Mouse (Mus musculus): ENCODE measurements at regions not wholly inside any gene's neighbourhood (a gene's known extent, or its start where the extent isn't known, plus 50 kb on each side); places are given as distances from the start of the nearest gene placed in this dataset.
A peak's percentile ranks its signal among the peaks of the same experiment; 100 is the strongest.

DNA sequence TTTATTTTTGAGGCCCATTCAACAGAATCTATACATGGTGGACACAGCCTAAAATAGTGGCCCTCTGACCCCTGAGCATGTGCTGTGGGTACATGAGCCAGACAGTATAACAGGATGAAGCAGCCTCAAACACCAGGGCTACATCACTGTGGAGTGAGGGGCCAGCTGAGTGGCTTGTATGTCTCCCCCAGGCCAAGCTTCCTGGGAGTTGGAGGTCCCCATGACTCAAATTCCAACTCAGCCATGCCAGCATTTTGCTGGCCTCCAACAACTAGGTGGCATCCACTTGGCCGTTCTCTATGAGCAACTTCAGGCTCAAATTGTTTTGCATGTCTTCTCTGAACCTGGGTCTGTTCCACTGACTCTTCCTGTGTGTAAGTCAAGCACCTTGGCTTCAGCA, 121.5 kb downstream of the Emx2 start:
- H3K9ac ChIP-seq (ENCODE audit: low read length), result no peak overlapping the region
- H3K4me1 ChIP-seq (replicated peaks; ENCODE audit: control insufficient read depth, insufficient read depth, low read length), result no peaks in the 10 kb centered on the region
- 91% methylated on average over 1 of the region's 1 CpGs for WGBS
- DNase-seq (ENCODE audit: low spot score), result no peak
- no peaks in the 10 kb centered on the region for H3K36me3 ChIP-seq (ENCODE audit: control insufficient read depth, insufficient read depth, low read length)
- H3K27ac ChIP-seq (ENCODE audit: low read depth), result no peak overlapping the region
- ATAC-seq (replicated peaks; ENCODE audit: low FRiP score, low TSS enrichment, low read depth), result no peak
- H3K4me2 ChIP-seq (ENCODE audit: low read length), result no peak overlapping the region
- H3K27me3 ChIP-seq (replicated peaks; ENCODE audit: control insufficient read depth, insufficient read depth, low read length), result no peaks in the 10 kb centered on the region
- no peak overlapping the region for H3K4me3 ChIP-seq (ENCODE audit: low read depth, low read length)
- H3K9me3 ChIP-seq (ENCODE audit: control insufficient read depth, low read length), result no peaks in the 10 kb centered on the region

DNA sequence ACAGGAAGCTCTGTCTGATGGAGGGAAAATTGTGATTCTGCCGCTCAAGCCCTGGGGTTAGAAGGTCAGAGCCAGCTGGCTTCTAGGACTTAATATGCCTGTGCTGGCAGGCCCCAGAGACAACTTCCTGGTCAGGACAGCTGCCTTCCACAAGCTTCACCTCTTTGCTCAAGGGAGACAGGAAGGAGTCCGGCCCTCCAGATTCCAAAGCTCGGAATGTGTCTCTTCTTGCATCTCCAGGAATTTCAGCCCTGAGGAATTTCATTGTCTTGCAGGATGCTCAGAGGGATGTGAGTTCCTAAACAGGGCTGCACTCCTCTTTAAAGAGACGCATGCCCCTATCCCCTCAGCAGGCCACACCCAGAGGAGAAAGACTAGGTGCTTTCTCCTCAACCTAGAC, 127.7 kb downstream of the Emx2 start:
- H3K4me1 ChIP-seq (replicated peaks; ENCODE audit: control insufficient read depth, insufficient read depth, low read length), result 0 out of 2 replicates have a peak, but pooled peaks cover 7% of the 10 kb centered on the region
- H3K27ac ChIP-seq (ENCODE audit: low read depth), result no peak overlapping the region
- H3K4me2 ChIP-seq (ENCODE audit: low read length), result no peak overlapping the region
- H3K36me3 ChIP-seq (ENCODE audit: control insufficient read depth, insufficient read depth, low read length), result no peaks in the 10 kb centered on the region
- no peaks in the 10 kb centered on the region for H3K27me3 ChIP-seq (replicated peaks; ENCODE audit: control insufficient read depth, insufficient read depth, low read length)
- WGBS, result 27% methylated on average over 4 of the region's 4 CpGs
- ATAC-seq (replicated peaks; ENCODE audit: low FRiP score, low TSS enrichment, low read depth) (no peak), DNase-seq (ENCODE audit: low spot score) (no peak)
- no peak overlapping the region for H3K9ac ChIP-seq (ENCODE audit: low read length)
- H3K9me3 ChIP-seq (ENCODE audit: control insufficient read depth, low read length), result no peaks in the 10 kb centered on the region
- no peak overlapping the region for H3K4me3 ChIP-seq (ENCODE audit: low read depth, low read length)

DNA sequence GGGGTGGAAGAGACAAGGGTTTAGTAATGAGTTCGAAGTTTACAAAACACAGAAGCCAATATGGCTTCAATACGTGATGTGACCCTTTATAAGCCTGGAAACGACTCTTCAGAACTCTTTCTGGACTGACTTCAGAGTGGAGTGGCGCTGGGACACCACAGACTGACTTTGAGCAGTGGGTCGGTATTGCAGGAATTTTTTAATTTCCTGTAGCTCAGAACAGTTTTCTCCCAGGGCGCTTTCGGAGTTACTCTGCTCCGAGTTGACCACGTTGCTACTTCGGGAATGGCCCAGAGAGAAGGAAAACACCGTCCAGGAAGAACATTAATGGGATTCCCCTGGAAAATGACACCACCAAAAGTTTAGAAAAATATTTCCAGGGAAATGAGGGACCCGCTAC, 129.1 kb downstream of the Emx2 start:
- WGBS, result 67% methylated on average over 12 of the region's 12 CpGs
- H3K9ac ChIP-seq (ENCODE audit: low read length), result no peak overlapping the region
- no peaks in the 10 kb centered on the region for H3K27me3 ChIP-seq (replicated peaks; ENCODE audit: control insufficient read depth, insufficient read depth, low read length)
- DNase-seq (ENCODE audit: low spot score) (peak; percentile 46), ATAC-seq (replicated peaks; ENCODE audit: low FRiP score, low TSS enrichment, low read depth) (no peak)
- H3K4me1 ChIP-seq (replicated peaks; ENCODE audit: control insufficient read depth, insufficient read depth, low read length), result 0 out of 2 replicates have a peak, but pooled peaks cover 7% of the 10 kb centered on the region
- no peak overlapping the region for H3K4me3 ChIP-seq (ENCODE audit: low read depth, low read length)
- H3K27ac ChIP-seq (ENCODE audit: low read depth), result no peak overlapping the region
- H3K36me3 ChIP-seq (ENCODE audit: control insufficient read depth, insufficient read depth, low read length), result no peaks in the 10 kb centered on the region
- no peak overlapping the region for H3K4me2 ChIP-seq (ENCODE audit: low read length)
- no peaks in the 10 kb centered on the region for H3K9me3 ChIP-seq (ENCODE audit: control insufficient read depth, low read length)

DNA sequence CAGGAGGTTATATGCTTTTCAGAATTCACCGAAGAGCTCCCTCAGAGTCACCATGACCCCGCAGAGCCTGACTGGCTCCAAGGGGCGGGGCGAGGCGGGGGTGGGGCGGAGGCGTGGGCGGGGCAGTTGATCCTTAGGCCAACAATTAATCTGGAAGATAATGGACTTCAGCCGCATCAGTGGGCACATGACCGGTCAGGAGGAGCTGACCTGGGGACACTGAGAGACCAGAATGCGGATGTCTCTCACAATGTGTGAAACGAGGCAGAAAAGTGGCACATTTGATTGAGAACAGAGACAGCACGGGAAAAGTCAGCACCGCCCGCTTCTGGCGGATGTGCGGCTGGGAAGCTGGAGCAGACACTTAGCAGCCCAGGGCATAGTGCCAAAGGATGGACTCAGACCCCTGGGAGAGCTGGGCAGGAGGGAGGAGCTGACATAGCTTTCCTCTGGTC, 129.9 kb downstream of the Emx2 start:
- Histone ChIP-seq H3K4me2 (ENCODE audit: low read length) (peak overlapping the region; percentile 57), H3K27ac (ENCODE audit: low read depth) (no peak overlapping the region), H3K27me3 (replicated peaks; ENCODE audit: control insufficient read depth, insufficient read depth, low read length) (no peaks in the 10 kb centered on the region), H3K4me3 (ENCODE audit: low read depth, low read length) (peak overlapping the region; percentile 31), H3K4me1 (replicated peaks; ENCODE audit: control insufficient read depth, insufficient read depth, low read length) (0 out of 2 replicates have a peak, but pooled peaks cover 7% of the 10 kb centered on the region), H3K9me3 (ENCODE audit: control insufficient read depth, low read length) (no peaks in the 10 kb centered on the region), H3K36me3 (ENCODE audit: control insufficient read depth, insufficient read depth, low read length) (no peaks in the 10 kb centered on the region), H3K9ac (ENCODE audit: low read length) (no peak overlapping the region)
- peak; percentile 73 for DNase-seq (ENCODE audit: low spot score)
- peak; percentile 66 for ATAC-seq (replicated peaks; ENCODE audit: low FRiP score, low TSS enrichment, low read depth)
- 15% methylated on average over 17 of the region's 17 CpGs for WGBS

DNA sequence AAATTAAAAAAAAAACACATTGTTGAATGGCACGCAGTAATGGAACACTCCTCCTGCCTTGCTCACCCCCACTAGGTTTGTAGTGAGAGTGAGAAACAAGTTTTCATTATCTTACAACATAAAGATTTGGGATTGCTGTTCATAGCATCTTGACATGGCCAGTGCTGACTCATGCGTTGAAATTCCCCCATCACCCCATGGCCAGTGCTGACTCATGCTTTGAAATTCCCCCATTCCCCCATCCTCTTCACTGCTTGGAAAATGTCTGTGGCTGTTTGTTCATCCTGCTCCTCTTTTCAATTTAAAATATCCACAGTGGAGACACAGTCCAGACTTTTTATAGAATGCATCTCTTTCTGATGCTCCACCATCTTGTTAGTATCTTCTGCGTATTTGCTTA, 131.8 kb downstream of the Emx2 start:
- H3K9ac ChIP-seq (ENCODE audit: low read length), result no peak overlapping the region
- H3K4me3 ChIP-seq (ENCODE audit: low read depth, low read length), result no peak overlapping the region
- H3K4me1 ChIP-seq (replicated peaks; ENCODE audit: control insufficient read depth, insufficient read depth, low read length), result 0 out of 2 replicates have a peak, but pooled peaks cover 7% of the 10 kb centered on the region
- H3K36me3 ChIP-seq (ENCODE audit: control insufficient read depth, insufficient read depth, low read length), result no peaks in the 10 kb centered on the region
- DNase-seq (ENCODE audit: low spot score) (peak; percentile 13), ATAC-seq (replicated peaks; ENCODE audit: low FRiP score, low TSS enrichment, low read depth) (no peak)
- no peak overlapping the region for H3K27ac ChIP-seq (ENCODE audit: low read depth)
- H3K9me3 ChIP-seq (ENCODE audit: control insufficient read depth, low read length), result no peaks in the 10 kb centered on the region
- no peaks in the 10 kb centered on the region for H3K27me3 ChIP-seq (replicated peaks; ENCODE audit: control insufficient read depth, insufficient read depth, low read length)
- WGBS, result 95% methylated on average over 3 of the region's 3 CpGs
- H3K4me2 ChIP-seq (ENCODE audit: low read length), result no peak overlapping the region

DNA sequence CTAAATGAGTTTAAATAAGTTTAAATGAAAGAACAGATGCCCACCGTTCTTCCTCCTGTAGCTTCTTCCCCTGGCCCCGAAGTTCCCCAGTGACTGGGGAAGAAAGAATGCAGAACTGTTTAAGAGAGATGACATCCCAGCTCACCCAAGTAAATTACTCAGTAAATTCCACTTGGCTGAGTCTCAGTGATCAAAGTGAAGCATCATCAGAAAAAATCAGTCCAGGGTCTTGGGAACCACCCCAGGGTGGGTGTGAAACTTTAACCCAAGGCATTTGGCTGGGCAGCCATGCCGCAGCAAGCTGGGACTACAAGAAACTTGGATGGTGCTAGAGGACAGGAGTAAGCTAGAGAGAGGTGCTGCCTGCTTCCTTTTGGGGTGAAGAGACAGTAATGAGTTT, 133.9 kb downstream of the Emx2 start:
- WGBS, result 47% methylated on average over 3 of the region's 3 CpGs
- DNase-seq (ENCODE audit: low spot score) (no peak), ATAC-seq (replicated peaks; ENCODE audit: low FRiP score, low TSS enrichment, low read depth) (no peak)
- Histone ChIP-seq H3K27ac (ENCODE audit: low read depth) (no peak overlapping the region), H3K4me3 (ENCODE audit: low read depth, low read length) (no peak overlapping the region), H3K36me3 (ENCODE audit: control insufficient read depth, insufficient read depth, low read length) (no peaks in the 10 kb centered on the region), H3K9me3 (ENCODE audit: control insufficient read depth, low read length) (no peaks in the 10 kb centered on the region), H3K27me3 (replicated peaks; ENCODE audit: control insufficient read depth, insufficient read depth, low read length) (no peaks in the 10 kb centered on the region), H3K9ac (ENCODE audit: low read length) (no peak overlapping the region), H3K4me2 (ENCODE audit: low read length) (no peak overlapping the region), H3K4me1 (replicated peaks; ENCODE audit: control insufficient read depth, insufficient read depth, low read length) (0 out of 2 replicates have a peak, but pooled peaks cover 7% of the 10 kb centered on the region)

DNA sequence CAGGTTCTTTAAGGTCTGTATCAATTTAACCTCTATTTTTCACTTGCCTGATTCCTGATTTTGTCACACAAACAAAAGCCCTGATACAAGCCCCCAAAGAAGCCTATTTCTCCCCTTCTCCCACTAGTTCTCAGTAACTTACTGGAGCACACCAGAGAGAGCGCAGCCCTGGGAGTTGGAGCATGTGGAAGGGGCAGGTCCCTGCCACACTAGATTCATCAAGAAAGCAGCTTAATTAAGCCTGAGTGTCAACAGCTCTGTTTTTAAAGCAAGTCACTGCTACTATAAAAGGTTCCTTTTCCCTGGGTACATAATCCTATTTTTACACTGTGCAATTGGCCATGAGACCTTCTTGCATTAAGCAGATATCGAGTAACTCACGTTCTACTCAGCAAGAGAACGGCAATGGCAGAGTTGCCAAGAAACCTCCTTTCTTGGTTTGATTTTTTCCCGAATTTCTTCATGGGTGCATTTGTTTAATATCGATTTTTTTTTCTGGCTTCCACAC, 166.2 kb downstream of the Emx2 start:
- 90% methylated on average over 6 of the region's 6 CpGs for WGBS
- H3K4me3 ChIP-seq (ENCODE audit: low read depth, low read length), result no peak overlapping the region
- H3K27me3 ChIP-seq (replicated peaks; ENCODE audit: control insufficient read depth, insufficient read depth, low read length), result no peaks in the 10 kb centered on the region
- DNase-seq (ENCODE audit: low spot score), result no peak
- no peaks in the 10 kb centered on the region for H3K36me3 ChIP-seq (ENCODE audit: control insufficient read depth, insufficient read depth, low read length)
- H3K9ac ChIP-seq (ENCODE audit: low read length), result no peak overlapping the region
- H3K9me3 ChIP-seq (ENCODE audit: control insufficient read depth, low read length), result no peaks in the 10 kb centered on the region
- H3K4me2 ChIP-seq (ENCODE audit: low read length), result no peak overlapping the region
- no peaks in the 10 kb centered on the region for H3K4me1 ChIP-seq (replicated peaks; ENCODE audit: control insufficient read depth, insufficient read depth, low read length)
- no peak overlapping the region for H3K27ac ChIP-seq (ENCODE audit: low read depth)
- ATAC-seq (replicated peaks; ENCODE audit: low FRiP score, low TSS enrichment, low read depth), result no peak

DNA sequence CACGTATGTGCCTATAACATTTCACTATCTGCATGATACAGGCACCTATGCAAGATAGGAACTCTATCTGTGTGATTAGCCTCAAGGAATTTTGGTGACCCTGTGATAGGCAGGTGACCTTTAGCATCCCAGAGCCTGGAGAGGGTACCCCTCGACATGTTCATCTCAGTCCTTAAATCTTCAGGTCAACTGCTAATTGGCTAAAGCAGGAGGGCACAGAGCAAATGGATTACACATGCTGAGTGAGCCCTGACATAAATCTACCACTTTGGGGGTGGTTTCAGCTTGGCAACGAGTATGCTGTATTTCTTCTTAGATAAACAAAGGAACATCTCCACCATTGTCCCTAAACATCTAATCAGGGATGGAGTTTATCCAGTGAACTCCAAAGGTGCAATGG, 169.5 kb downstream of the Emx2 start:
- no peaks in the 10 kb centered on the region for H3K4me1 ChIP-seq (replicated peaks; ENCODE audit: control insufficient read depth, insufficient read depth, low read length)
- H3K27ac ChIP-seq (ENCODE audit: low read depth), result no peak overlapping the region
- DNase-seq (ENCODE audit: low spot score) (no peak), ATAC-seq (replicated peaks; ENCODE audit: low FRiP score, low TSS enrichment, low read depth) (no peak)
- no peaks in the 10 kb centered on the region for H3K27me3 ChIP-seq (replicated peaks; ENCODE audit: control insufficient read depth, insufficient read depth, low read length)
- no peaks in the 10 kb centered on the region for H3K36me3 ChIP-seq (ENCODE audit: control insufficient read depth, insufficient read depth, low read length)
- WGBS, result 36% methylated on average over 3 of the region's 3 CpGs
- H3K4me2 ChIP-seq (ENCODE audit: low read length), result no peak overlapping the region
- H3K9ac ChIP-seq (ENCODE audit: low read length), result no peak overlapping the region
- H3K4me3 ChIP-seq (ENCODE audit: low read depth, low read length), result no peak overlapping the region
- no peaks in the 10 kb centered on the region for H3K9me3 ChIP-seq (ENCODE audit: control insufficient read depth, low read length)

DNA sequence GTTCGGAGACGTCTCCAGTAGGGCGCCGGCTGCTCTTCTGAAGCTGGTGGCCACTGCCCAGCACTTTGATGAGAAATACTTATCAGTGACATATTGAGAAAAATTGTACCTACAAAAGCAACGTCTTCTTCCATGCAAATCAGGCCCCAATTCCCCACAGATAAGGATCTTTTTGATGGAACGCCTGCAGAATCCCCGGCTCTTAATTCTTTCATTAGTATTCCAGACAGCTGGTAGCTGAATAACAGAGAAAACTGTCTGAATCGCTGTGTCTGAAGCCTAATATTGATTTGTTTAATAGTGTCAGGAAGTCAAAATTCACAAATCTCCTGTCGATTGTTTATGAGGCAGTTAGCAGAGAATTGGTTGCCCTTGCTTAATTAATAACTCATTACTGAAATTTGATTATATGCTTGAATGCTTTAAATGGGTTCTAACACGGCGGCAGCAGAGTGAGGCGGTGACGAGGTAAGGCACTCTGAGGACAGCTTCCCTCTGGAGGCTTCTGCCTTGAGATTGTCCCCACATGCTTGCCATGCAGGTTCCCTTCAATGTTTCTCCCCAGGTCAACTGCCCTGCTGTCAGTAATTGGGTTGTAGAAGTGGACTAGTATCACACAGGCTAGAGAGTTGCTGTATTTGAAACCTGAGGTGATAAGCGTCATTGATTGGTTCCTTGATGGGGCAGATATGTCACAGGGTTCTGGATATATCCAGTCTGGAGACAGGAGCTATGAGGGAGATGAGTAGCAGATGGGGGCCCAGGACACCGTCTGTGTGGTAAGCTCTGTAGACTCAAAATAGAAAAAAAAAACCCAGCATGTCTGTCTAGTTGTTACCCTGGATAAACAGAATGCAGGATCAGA, 170.4 kb downstream of the Emx2 start:
- no peaks in the 10 kb centered on the region for H3K9me3 ChIP-seq (ENCODE audit: control insufficient read depth, low read length)
- DNase-seq (ENCODE audit: low spot score), result no peak
- no peaks in the 10 kb centered on the region for H3K36me3 ChIP-seq (ENCODE audit: control insufficient read depth, insufficient read depth, low read length)
- H3K4me3 ChIP-seq (ENCODE audit: low read depth, low read length), result no peak overlapping the region
- no peak overlapping the region for H3K9ac ChIP-seq (ENCODE audit: low read length)
- ATAC-seq (replicated peaks; ENCODE audit: low FRiP score, low TSS enrichment, low read depth), result no peak
- no peaks in the 10 kb centered on the region for H3K27me3 ChIP-seq (replicated peaks; ENCODE audit: control insufficient read depth, insufficient read depth, low read length)
- no peak overlapping the region for H3K4me2 ChIP-seq (ENCODE audit: low read length)
- H3K4me1 ChIP-seq (replicated peaks; ENCODE audit: control insufficient read depth, insufficient read depth, low read length), result no peaks in the 10 kb centered on the region
- H3K27ac ChIP-seq (ENCODE audit: low read depth), result no peak overlapping the region
- 62% methylated on average over 15 of the region's 15 CpGs for WGBS
